Mouse (Mus musculus): ENCODE measurements at regions not wholly inside any gene's neighbourhood (a gene's known extent, or its start where the extent isn't known, plus 50 kb on each side); places are given as distances from the start of the nearest gene placed in this dataset.

DNA sequence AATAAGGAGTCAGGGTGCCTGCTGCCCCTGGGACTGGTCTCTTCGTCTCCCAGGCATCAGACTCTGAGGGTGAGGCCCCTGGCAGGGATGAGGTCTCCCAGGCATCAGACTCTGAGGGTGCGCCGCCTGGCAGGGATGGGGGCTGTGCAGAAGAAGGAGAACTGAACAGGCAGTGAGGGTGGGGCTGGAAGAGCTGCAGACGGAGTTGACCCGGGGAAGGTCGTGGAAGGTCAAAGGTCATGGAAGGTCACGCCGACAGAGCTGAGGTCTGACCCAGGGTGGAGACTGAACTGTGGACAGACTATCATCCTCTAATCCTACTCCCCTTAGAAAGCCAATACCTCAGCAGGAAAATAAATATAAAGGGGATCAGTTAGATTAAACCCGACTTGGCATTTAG lies 50.6 kb upstream of the Grik3 start:
- no peak for DNase-seq (ENCODE audit: low spot score in 2 of 2)

- no peak for DNase-seq (ENCODE audit: low spot score in 2 of 2)
Observed at GRCm38 (mm10) chr4:125437161-125437822, 53.2 kb upstream of the Grik3 start.

GRCm38 (mm10) chr4:125433511-125433910 lies 57.0 kb upstream of the Grik3 start:
- DNase-seq (ENCODE audit: low spot score in 2 of 2), result no peak

DNA sequence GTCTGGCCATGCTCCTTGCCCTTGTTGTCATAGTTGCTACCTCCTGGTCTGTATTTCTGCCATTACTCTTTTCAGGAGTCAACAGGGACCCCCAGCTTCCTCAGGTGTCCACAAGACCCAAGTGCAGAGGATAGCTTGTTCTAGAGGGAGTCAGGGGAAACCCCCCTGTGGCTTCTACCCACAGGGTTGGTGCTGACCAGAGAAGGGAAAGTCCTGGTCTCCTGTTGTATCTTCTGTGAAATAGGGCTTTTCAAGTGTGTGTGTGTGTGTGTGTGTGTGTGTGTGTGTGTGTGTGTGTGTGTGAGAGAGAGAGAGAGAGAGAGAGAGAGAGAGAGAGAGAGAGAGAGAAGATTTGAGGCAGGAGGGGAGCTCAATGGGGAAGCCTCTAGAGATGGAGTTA lies 58.9 kb upstream of the Grik3 start:
- DNase-seq (ENCODE audit: low spot score in 2 of 2), result no peak

- no peak for DNase-seq (ENCODE audit: low spot score in 2 of 2)
Observed at GRCm38 (mm10) chr4:125430845-125431244, 59.7 kb upstream of the Grik3 start.

DNA sequence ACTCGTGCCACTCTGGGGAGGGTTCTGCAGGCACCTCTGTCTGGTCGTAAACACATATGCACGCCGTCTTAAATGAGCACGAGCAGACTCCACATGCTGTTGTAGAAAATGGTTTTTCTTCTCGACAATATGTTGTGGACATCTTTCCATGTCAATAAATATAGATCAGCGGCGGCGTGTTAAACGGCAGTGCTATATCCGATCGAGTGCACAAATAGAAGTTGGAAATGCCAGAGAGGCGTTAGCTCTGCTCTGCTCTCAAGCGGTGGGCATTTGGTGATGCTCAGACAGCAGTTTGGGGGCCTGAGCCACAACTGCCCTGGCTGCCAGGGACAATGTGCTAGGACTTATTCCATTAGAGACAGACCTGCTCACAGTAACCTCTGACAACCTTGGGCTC lies 61.8 kb upstream of the Grik3 start:
- no peak for DNase-seq (ENCODE audit: low spot score in 2 of 2)

DNA sequence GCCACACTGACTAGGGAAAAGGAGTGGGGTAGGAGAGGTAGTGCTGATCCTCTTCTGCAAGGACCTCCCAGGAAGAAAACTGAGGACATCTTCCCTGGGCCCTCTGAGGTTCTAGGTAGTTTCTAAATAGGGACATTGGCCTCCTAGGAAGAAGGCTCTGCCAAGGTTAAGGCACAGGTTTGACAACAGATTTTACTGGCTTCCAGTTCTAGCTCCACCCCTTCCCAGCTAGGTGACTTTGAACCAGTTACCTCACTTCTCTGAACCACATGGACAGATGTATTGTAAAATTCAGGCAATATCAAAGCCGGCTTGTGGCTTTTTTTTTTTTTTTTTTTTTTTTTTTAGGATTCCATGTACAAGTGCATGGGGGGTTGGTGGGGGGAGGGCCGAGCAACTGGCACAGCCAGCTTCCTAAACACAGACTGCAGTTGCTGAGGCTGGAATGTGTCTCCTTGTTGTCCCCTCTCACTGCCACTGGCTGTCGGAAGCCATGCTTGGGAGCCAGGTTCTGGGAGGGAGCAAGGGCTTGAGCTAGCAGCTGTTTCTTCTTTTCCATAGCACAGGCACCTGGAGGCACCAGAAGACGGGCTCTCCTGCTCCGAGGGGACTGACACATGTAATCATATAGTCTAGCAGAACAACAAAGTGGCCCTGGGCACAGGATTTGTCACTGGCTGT lies 69.8 kb upstream of the Grik3 start:
- no peak for DNase-seq (ENCODE audit: low spot score in 2 of 2)

GRCm38 (mm10) chr4:125419491-125420255 lies 70.8 kb upstream of the Grik3 start:
- DNase-seq (ENCODE audit: low spot score in 2 of 2), result no peak

DNA sequence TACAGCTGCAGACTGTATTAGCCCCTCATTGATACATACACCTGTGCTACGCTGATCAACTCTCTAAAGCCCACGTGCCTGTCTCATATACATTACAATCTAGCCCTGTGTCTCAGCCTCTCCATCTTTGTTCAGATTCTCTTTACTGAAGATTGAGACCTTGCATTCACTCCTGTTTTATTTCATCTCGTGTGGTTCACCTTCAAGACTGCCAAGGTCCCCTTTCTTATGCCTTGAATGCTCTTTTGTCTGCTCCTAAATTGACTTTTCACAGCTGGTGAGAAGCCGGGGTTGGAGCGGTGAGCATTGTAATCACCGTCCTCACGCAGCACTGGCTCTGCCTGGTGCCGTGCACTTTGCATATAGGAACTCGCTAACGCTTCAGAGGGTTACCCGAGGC lies 75.2 kb upstream of the Grik3 start:
- no peak for DNase-seq (ENCODE audit: low spot score in 2 of 2)

GRCm38 (mm10) chr4:125413833-125414719 lies 76.4 kb upstream of the Grik3 start:
- DNase-seq (ENCODE audit: low spot score in 2 of 2), result no peak

- DNase-seq (ENCODE audit: low spot score in 2 of 2), result no peak
Observed at GRCm38 (mm10) chr4:125410736-125411441, 79.6 kb upstream of the Grik3 start.

DNA sequence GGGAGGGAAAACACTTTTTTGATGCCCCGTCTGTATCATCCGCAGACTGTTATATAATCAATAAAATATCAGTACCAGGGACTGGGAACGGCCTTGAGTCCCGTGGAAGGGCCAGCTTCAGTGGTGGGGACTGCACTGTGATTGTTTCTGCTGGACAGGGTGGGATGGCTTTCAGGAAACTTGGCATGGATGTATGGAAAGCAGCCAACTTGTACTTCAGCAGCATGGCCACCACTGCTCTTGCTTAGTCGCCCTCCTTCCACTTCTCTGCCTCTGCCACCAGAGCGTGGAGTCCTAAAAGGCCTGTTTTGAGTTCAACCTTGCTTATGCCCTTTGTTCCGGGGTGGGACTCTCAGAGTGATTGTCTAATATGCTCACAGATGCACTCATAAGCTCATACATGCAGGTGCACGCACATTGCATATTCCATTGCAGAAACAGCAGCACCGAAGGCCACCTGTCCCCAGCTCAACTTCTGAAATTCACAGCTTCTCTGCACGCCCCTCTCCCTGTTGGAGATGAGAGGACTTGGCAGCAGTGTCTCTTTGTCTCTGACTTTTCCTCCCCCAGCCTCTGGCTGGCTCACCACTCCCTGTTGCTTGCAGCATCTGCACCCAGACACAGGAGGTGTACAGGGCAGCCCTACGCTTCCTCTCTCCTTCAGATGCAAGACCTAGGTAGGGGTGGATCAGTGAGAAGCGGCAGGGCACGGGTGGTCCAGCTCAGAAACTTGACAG lies 91.0 kb upstream of the Grik3 start:
- DNase-seq (ENCODE audit: low spot score in 2 of 2), result no peak

- no peak for DNase-seq (ENCODE audit: low spot score in 2 of 2)
Observed at GRCm38 (mm10) chr4:125397007-125397461, 93.5 kb upstream of the Grik3 start.

- DNase-seq (ENCODE audit: low spot score in 2 of 2), result no peak
Observed at GRCm38 (mm10) chr4:125391269-125391668, 99.2 kb upstream of the Grik3 start.

DNA sequence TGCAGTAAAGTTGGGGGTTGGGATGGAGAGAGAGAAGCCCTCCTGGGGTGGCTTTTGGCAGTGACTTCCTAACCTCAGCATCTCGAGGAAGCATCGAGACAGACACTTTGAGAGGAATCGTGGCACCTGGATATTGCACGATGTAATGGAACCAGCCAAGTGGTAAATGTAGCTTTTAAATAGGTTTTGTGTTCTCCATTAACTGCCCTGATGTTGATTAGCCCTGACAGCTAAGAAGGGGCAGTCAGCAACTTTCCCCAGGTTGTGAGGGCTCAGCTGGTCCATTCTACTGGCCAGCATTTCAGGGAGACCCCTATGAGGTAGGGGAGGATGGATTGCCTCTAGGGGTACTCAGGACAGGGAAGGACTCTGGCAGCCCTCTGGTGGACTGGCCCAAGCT lies 104.7 kb upstream of the Grik3 start:
- no peak for DNase-seq (ENCODE audit: low spot score in 2 of 2)

DNA sequence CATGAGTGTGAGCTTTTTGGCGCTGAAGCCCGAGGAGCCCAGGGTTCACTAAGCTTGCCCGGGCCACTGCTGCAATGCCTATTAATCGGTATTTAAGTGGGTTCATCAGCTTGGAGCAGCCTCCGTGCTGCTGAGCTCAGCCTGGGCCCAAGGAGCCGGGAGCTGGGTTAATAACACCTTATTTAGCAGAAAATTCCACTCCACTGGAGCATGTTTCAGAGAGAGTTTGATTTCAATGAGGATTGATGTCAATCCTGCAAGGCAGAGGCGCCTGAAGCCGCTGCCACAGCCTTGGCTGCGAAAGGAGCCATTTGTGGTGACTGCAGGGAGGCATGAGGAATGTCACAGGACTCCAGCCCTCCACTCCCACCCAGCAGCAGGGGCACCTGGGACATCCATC lies 126.5 kb upstream of the Grik3 start:
- DNase-seq (ENCODE audit: low spot score in 2 of 2), result no peak

DNA sequence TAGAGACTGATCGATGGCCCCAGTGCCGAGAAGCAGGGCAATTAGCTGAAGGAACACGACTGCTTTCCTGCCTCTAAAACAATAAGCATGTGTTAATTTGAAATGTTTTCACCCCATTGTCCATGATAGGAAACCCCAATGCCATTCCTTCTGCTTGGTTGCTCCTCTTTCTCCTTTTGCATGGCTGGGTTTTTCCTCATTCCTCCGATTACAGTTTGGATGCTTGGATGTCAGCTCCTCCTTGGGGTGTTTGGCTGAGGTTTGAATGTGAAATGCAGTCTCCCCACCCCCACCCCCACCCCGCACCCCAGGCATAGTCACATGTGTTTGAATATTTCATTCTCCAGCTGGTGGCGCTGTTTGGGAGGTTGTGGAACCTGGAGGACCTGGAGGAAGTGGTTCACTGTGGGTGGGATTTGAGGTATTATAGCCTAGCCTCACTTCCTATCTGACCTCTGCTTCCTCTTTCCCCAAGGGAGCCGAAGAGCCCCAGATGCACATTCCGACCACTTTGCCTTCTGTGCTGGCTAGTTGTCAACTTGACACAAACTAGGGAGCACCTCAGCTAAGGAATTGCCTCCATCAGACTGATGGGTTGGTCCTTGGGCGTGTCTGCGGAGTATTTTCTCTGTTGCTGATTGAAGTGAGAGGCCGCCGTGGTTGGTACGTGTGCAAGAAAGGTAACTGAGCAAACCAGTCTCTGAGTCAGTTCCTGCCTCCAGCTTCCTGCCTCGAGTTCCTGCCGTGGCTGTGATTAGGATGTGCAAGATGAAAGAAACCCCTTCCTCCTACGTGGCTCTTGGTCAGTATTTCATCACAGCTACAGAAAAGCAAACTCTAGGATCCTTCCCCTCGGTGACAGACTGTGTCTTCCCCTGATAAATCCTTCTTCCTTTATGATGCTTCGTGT lies 128.6 kb upstream of the Grik3 start:
- no peak for DNase-seq (ENCODE audit: low spot score in 2 of 2)

DNA sequence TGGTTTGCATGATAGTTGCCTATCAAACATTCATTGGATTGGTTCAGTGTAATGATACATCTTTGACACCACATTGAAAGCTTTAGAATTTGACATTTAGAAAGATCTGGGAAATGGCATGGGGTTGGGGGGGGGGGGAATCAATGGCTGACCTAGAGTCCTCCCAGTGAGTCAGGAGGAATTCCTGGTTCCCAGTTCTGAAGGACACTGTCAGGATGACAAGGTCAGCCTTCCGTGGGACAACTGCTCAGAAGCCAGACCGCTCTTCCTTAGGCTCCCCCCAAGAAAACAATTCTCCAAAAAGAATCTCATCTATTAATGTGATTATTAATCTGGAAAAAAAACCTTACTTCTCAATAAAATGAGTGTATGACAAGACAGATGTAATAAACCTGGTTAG lies 132.1 kb upstream of the Grik3 start:
- DNase-seq (ENCODE audit: low spot score in 2 of 2), result no peak

- no peak for DNase-seq (ENCODE audit: low spot score in 2 of 2)
Observed at GRCm38 (mm10) chr4:125356441-125356840, 134.1 kb upstream of the Grik3 start.
